Mouse (Mus musculus): Measurements from ENCODE around the gene Plppr1. TPM values are rescaled to one million over a fixed set of nuclear protein-coding genes. Genes with fewer than 3 reads are reported as not detected.
"Not testable (repeated sequence)": the region's sequence is repeated elsewhere in the genome, so short reads cannot be mapped to it uniquely, and the experiment has no call there.

The Plppr1 gene
- polyA plus RNA-seq, 1 experiment from 2014 or later: 76.7 TPM

- DNase-seq (ENCODE audit: low spot score): no peak
- Histone ChIP-seq H3K4me3 (replicated peaks; ENCODE audit: low read length) (no peak overlapping the region), H3K9ac (no peak overlapping the region), H3K9me3 (ENCODE audit: control insufficient read depth, low read length) (no peaks in the 10 kb centered on the region), H3K4me1 (replicated peaks; ENCODE audit: control insufficient read depth, insufficient read depth, low read length) (peaks cover 15% of the 10 kb centered on the region; the same call in 1 of the 2 replicates), H3K27ac (peak overlapping the region; percentile 76), H3K4me2 (replicated peaks) (peak overlapping the region; percentile 13; the same call in 1 of the 2 replicates), H3K36me3 (replicated peaks; ENCODE audit: control insufficient read depth, insufficient read depth) (no peaks in the 10 kb centered on the region), H3K27me3 (ENCODE audit: control insufficient read depth, insufficient read depth, low read length) (no peaks in the 10 kb centered on the region)
- 59% methylated on average over 4 of the region's 4 CpGs for WGBS
- peak; percentile 40; the same call in 1 of the 2 replicates for ATAC-seq (ENCODE audit: low FRiP score)
Measured at GRCm38 (mm10) chr4:49286197-49286492, 227.1 kb downstream of the Plppr1 start.

GRCm38 (mm10) chr4:49296434-49296833 lies 237.4 kb downstream of the Plppr1 start:
- no peak overlapping the region for H3K4me3 ChIP-seq (replicated peaks; ENCODE audit: low read length)
- H3K4me1 ChIP-seq (replicated peaks; ENCODE audit: control insufficient read depth, insufficient read depth, low read length): no peaks in the 10 kb centered on the region
- WGBS: 47% methylated on average over 1 of the region's 1 CpGs
- no peaks in the 10 kb centered on the region for H3K27me3 ChIP-seq (ENCODE audit: control insufficient read depth, insufficient read depth, low read length)
- H3K36me3 ChIP-seq (replicated peaks; ENCODE audit: control insufficient read depth, insufficient read depth): no peaks in the 10 kb centered on the region
- no peaks in the 10 kb centered on the region for H3K9me3 ChIP-seq (ENCODE audit: control insufficient read depth, low read length)
- no peak overlapping the region for H3K27ac ChIP-seq
- H3K9ac ChIP-seq: no peak overlapping the region
- ATAC-seq (ENCODE audit: low FRiP score) (0 out of 2 replicates have a peak, but pooled peaks have one; percentile 37), DNase-seq (ENCODE audit: low spot score) (no peak)
- H3K4me2 ChIP-seq (replicated peaks): no peak overlapping the region

DNA sequence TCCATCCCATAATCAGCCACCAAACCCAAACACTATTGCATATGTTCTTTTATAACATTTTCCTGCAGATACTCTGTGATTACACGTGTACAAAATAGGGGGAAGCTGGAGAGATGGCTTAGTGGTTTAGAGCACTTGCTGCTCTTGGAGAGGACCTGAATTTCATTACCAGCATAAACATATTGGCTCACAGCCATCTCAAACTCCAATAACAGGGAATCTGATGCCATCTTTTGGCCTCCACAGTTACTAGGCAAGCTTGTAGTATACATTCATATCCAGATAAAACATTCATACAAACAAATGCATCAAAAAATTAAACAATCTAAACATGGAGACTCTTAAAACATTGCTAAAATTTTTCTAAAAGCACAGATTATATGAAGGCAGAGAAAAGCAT lies 240.5 kb downstream of the Plppr1 start:
- no peak for ATAC-seq (ENCODE audit: low FRiP score)
- Histone ChIP-seq H3K9ac (no peak overlapping the region), H3K36me3 (replicated peaks; ENCODE audit: control insufficient read depth, insufficient read depth) (no peaks in the 10 kb centered on the region), H3K27ac (no peak overlapping the region), H3K4me3 (replicated peaks; ENCODE audit: low read length) (no peak overlapping the region), H3K27me3 (ENCODE audit: control insufficient read depth, insufficient read depth, low read length) (no peaks in the 10 kb centered on the region), H3K4me2 (replicated peaks) (no peak overlapping the region), H3K9me3 (ENCODE audit: control insufficient read depth, low read length) (no peaks in the 10 kb centered on the region), H3K4me1 (replicated peaks; ENCODE audit: control insufficient read depth, insufficient read depth, low read length) (no peaks in the 10 kb centered on the region)
- 50% methylated on average over 1 of the region's 1 CpGs for WGBS
- no peak for DNase-seq (ENCODE audit: low spot score)

DNA sequence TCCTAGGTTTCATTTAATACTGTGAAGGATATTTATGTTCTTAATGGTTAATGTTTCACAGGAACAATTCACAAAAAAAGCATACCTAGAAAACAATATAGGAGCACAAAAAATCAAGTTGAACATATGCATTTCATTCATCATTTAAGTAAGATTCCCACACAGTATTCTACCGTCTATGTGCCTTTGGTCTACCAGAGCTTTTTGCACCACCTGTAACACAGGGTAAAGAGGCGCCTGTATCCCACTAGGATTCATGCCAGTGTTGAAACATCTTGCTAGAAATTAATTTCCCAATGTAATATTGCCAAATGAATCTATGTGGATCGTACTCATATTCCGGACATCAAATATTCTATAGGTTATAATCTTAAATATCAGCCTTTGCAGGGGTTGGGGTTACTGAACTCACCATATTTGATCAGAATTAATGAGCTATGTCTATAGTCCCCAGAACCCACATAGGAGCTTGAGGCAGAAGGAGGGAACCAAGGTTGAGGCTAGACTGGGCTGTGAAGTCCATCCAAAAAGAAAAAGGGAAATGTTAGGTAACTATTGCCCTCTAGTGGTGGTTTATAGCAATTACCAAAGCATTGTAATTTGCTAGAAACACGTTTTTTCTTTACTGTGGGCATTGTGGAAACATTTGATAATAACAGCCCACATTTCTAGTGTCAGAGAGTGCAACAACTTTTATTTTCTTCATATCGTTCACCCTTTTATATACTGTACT lies 263.0 kb downstream of the Plppr1 start:
- 59% methylated on average over 6 of the region's 6 CpGs for WGBS
- Histone ChIP-seq H3K4me3 (replicated peaks; ENCODE audit: low read length) (no peak overlapping the region), H3K4me2 (replicated peaks) (no peak overlapping the region), H3K36me3 (replicated peaks; ENCODE audit: control insufficient read depth, insufficient read depth) (no peaks in the 10 kb centered on the region; the same call in none of the 2 replicates), H3K27me3 (ENCODE audit: control insufficient read depth, insufficient read depth, low read length) (no peaks in the 10 kb centered on the region), H3K27ac (no peak overlapping the region), H3K4me1 (replicated peaks; ENCODE audit: control insufficient read depth, insufficient read depth, low read length) (no peaks in the 10 kb centered on the region), H3K9ac (no peak overlapping the region), H3K9me3 (ENCODE audit: control insufficient read depth, low read length) (no peaks in the 10 kb centered on the region)
- ATAC-seq (ENCODE audit: low FRiP score): peak; percentile 73; the same call in 1 of the 2 replicates
- peak; percentile 81 for DNase-seq (ENCODE audit: low spot score)

GRCm38 (mm10) chr4:49337949-49338348 lies 278.9 kb downstream of the Plppr1 start:
- 92% methylated on average over 3 of the region's 4 CpGs for WGBS
- not testable (repeated sequence) for DNase-seq (ENCODE audit: low spot score); H3K4me3 ChIP-seq (replicated peaks; ENCODE audit: low read length); ATAC-seq (ENCODE audit: low FRiP score); H3K36me3 ChIP-seq (replicated peaks; ENCODE audit: control insufficient read depth, insufficient read depth); H3K9me3 ChIP-seq (ENCODE audit: control insufficient read depth, low read length); H3K4me2 ChIP-seq (replicated peaks); H3K27ac ChIP-seq; H3K9ac ChIP-seq; H3K4me1 ChIP-seq (replicated peaks; ENCODE audit: control insufficient read depth, insufficient read depth, low read length); H3K27me3 ChIP-seq (ENCODE audit: control insufficient read depth, insufficient read depth, low read length)

GRCm38 (mm10) chr4:49340091-49340490 lies 281.0 kb downstream of the Plppr1 start:
- not testable (repeated sequence) for H3K27me3 ChIP-seq (ENCODE audit: control insufficient read depth, insufficient read depth, low read length); H3K4me1 ChIP-seq (replicated peaks; ENCODE audit: control insufficient read depth, insufficient read depth, low read length); H3K27ac ChIP-seq; H3K4me3 ChIP-seq (replicated peaks; ENCODE audit: low read length); H3K36me3 ChIP-seq (replicated peaks; ENCODE audit: control insufficient read depth, insufficient read depth); H3K4me2 ChIP-seq (replicated peaks); H3K9ac ChIP-seq; H3K9me3 ChIP-seq (ENCODE audit: control insufficient read depth, low read length); ATAC-seq (ENCODE audit: low FRiP score); DNase-seq (ENCODE audit: low spot score)
- whole genome bisulfite sequencing: 86% methylated on average over 3 of the region's 3 CpGs

DNA sequence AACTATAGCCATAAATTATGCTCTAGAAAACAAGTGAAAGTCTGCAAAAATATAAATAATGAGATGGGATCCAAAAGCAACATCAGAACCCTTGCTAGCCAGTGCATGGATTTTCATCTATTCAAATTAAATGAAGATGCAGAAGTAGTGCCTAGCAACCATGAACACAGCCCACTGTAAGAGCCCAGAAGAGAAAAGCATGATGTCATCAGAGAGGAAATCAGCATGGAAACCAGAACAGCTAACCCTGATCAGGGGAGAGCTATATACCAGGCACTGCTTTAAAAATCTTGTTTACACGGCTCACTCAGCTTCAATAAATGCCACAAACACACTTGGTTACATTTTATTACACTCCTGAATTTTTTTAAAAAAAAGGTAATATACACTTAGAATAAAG lies 288.9 kb downstream of the Plppr1 start:
- H3K4me3 ChIP-seq (replicated peaks; ENCODE audit: low read length); H3K27me3 ChIP-seq (ENCODE audit: control insufficient read depth, insufficient read depth, low read length); H3K9ac ChIP-seq; ATAC-seq (ENCODE audit: low FRiP score); H3K4me1 ChIP-seq (replicated peaks; ENCODE audit: control insufficient read depth, insufficient read depth, low read length); H3K27ac ChIP-seq; H3K9me3 ChIP-seq (ENCODE audit: control insufficient read depth, low read length); DNase-seq (ENCODE audit: low spot score); H3K36me3 ChIP-seq (replicated peaks; ENCODE audit: control insufficient read depth, insufficient read depth); H3K4me2 ChIP-seq (replicated peaks): not testable (repeated sequence)
- WGBS: 82% methylated on average over 1 of the region's 1 CpGs

DNA sequence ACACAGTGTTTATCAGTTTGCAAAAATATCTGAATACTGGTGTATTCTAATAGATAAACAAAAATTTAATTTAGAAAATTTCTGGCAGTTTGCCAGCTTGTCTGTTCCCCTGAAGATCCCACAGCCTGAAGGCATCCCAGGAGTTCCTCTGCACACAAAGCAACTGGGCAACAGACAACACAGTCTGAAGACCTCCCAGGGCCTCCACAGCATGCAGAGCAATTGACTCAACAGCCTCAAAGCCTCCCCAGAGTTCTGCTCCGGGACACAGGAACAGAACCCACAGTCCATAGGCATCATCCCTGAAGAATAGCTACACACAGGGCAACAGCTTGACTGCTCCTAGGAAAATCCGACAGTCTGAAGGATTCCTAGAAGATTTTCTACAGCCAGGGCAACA lies 289.6 kb downstream of the Plppr1 start:
- ATAC-seq (ENCODE audit: low FRiP score) (peak; percentile 75; the same call in 1 of the 2 replicates), DNase-seq (ENCODE audit: low spot score) (no peak)
- WGBS: 34% methylated on average over 2 of the region's 2 CpGs
- no peak overlapping the region for H3K4me3 ChIP-seq (replicated peaks; ENCODE audit: low read length)
- H3K9ac ChIP-seq: no peak overlapping the region
- no peaks in the 10 kb centered on the region for H3K36me3 ChIP-seq (replicated peaks; ENCODE audit: control insufficient read depth, insufficient read depth)
- no peaks in the 10 kb centered on the region for H3K27me3 ChIP-seq (ENCODE audit: control insufficient read depth, insufficient read depth, low read length)
- H3K27ac ChIP-seq: no peak overlapping the region
- no peaks in the 10 kb centered on the region for H3K4me1 ChIP-seq (replicated peaks; ENCODE audit: control insufficient read depth, insufficient read depth, low read length)
- H3K9me3 ChIP-seq (ENCODE audit: control insufficient read depth, low read length): no peaks in the 10 kb centered on the region
- H3K4me2 ChIP-seq (replicated peaks): no peak overlapping the region

DNA sequence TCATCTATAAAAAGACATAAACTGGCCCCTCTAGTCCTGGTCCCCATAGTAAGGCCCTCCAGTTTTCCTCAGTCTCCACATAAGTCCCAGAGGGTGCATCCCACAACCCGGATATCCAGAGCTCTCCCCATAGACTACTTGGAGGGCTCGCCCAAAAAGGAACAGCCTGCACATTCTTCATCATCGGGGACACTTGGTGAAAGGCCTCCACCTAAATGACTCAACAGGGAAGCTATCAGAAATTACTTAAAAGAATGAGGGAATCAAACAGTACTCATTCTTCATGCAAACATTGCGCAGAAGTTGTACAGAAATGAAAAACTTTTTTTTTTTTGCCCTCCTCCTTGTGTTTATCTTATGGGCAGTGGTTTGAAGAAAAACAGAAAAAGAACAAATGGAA lies 291.4 kb downstream of the Plppr1 start:
- Histone ChIP-seq H3K36me3 (replicated peaks; ENCODE audit: control insufficient read depth, insufficient read depth) (no peaks in the 10 kb centered on the region), H3K9ac (no peak overlapping the region), H3K27me3 (ENCODE audit: control insufficient read depth, insufficient read depth, low read length) (no peaks in the 10 kb centered on the region), H3K9me3 (ENCODE audit: control insufficient read depth, low read length) (no peaks in the 10 kb centered on the region), H3K4me3 (replicated peaks; ENCODE audit: low read length) (no peak overlapping the region), H3K4me1 (replicated peaks; ENCODE audit: control insufficient read depth, insufficient read depth, low read length) (no peaks in the 10 kb centered on the region), H3K27ac (no peak overlapping the region), H3K4me2 (replicated peaks) (no peak overlapping the region)
- DNase-seq (ENCODE audit: low spot score) (no peak), ATAC-seq (ENCODE audit: low FRiP score) (no peak)
- 95% methylated on average over 4 of the region's 4 CpGs for WGBS

GRCm38 (mm10) chr4:49357097-49357496 lies 298.0 kb downstream of the Plppr1 start:
- no peak for DNase-seq (ENCODE audit: low spot score)
- no peak overlapping the region for H3K4me3 ChIP-seq (replicated peaks; ENCODE audit: low read length)
- H3K4me1 ChIP-seq (replicated peaks; ENCODE audit: control insufficient read depth, insufficient read depth, low read length): no peaks in the 10 kb centered on the region
- no peaks in the 10 kb centered on the region for H3K27me3 ChIP-seq (ENCODE audit: control insufficient read depth, insufficient read depth, low read length)
- no peak for ATAC-seq (ENCODE audit: low FRiP score)
- no peaks in the 10 kb centered on the region for H3K36me3 ChIP-seq (replicated peaks; ENCODE audit: control insufficient read depth, insufficient read depth)
- 85% methylated on average over 2 of the region's 2 CpGs for WGBS
- H3K9me3 ChIP-seq (ENCODE audit: control insufficient read depth, low read length): no peaks in the 10 kb centered on the region
- no peak overlapping the region for H3K27ac ChIP-seq
- H3K4me2 ChIP-seq (replicated peaks): no peak overlapping the region
- no peak overlapping the region for H3K9ac ChIP-seq
